Mouse (Mus musculus) midbrain, embryonic 16.5 days (tissue): Measurements from ENCODE around the gene Trim71. TPM values are rescaled to one million over a fixed set of nuclear protein-coding genes. Genes with fewer than 3 reads are reported as not detected.

Experiments used
- ATAC-seq: fragments of 200-750 bp; cut with Nextera tagmentation; 2 replicates; pipeline ENCODE4 v1.8.0; 2017; ENCODE audit warnings: moderate TSS enrichment
- H3K27ac ChIP-seq: fragments of 300-500 bp; sonication (generic); 2 replicates; pipeline ENCODE4 v1.5.1; 2014; ENCODE audit warnings: mild to moderate bottlenecking, low read length, mixed read lengths
- H3K27me3 ChIP-seq: fragments of 300-500 bp; sonication (generic); 2 replicates; pipeline ENCODE4 v1.6.1; 2014; ENCODE audit warnings: low read depth, low read length, mixed read lengths; ENCODE audit not compliant: control insufficient read depth, insufficient read depth
- H3K36me3 ChIP-seq: fragments of 300-500 bp; sonication (generic); 2 replicates; pipeline ENCODE4 v1.6.1; 2014; ENCODE audit warnings: mild to moderate bottlenecking, low read length, moderate library complexity, mixed read lengths; ENCODE audit not compliant: control insufficient read depth, insufficient read depth
- H3K4me1 ChIP-seq: fragments of 300-500 bp; sonication (generic); 2 replicates; pipeline ENCODE4 v1.6.1; 2014; ENCODE audit warnings: mild to moderate bottlenecking, low read length, mixed read lengths; ENCODE audit not compliant: control insufficient read depth, insufficient read depth
- H3K4me2 ChIP-seq: fragments of 300-500 bp; sonication (generic); 2 replicates; pipeline ENCODE4 v1.6.1; 2014; ENCODE audit warnings: mild to moderate bottlenecking, low read length, mixed read lengths
- H3K4me3 ChIP-seq: fragments of 300-500 bp; sonication (generic); 2 replicates; pipeline ENCODE4 v1.5.1; 2014; ENCODE audit warnings: low read depth, mild to moderate bottlenecking, low read length, moderate library complexity, mixed read lengths
- H3K9ac ChIP-seq: fragments of 300-500 bp; sonication (generic); 2 replicates; pipeline ENCODE4 v1.6.1; 2014; ENCODE audit warnings: low read depth, low read length, mixed read lengths
- H3K9me3 ChIP-seq: fragments of 300-500 bp; sonication (generic); replicated peaks from 2 replicates; pipeline ENCODE4 v1.6.1; 2014; ENCODE audit warnings: mild to moderate bottlenecking, low read length, mixed read lengths; ENCODE audit not compliant: control insufficient read depth, poor library complexity, severe bottlenecking
- WGBS: fragments of 180-500 bp; shearing (Covaris S2); extraction: QIAGEN DNeasy Blood & Tissue Kit; methylation state at CpG from one replicate; pipeline ENCODE4 v1.1.7; 2014; 5-methylcytosine and 5-hydroxymethylcytosine counted together
- polyA plus RNA-seq: library from polyadenylated mRNA; unstranded; fragments of >200 nt; fragmentation: Nextera tagmentation; extraction: Ambion mirVana; gene quantifications from 2 replicates; pipeline ENCODE4 v1.2.1, GENCODE M21; 2015

The Trim71 gene
- polyA plus RNA-seq, 1 experiment from 2014 or later, result 0.15 TPM

DNA sequence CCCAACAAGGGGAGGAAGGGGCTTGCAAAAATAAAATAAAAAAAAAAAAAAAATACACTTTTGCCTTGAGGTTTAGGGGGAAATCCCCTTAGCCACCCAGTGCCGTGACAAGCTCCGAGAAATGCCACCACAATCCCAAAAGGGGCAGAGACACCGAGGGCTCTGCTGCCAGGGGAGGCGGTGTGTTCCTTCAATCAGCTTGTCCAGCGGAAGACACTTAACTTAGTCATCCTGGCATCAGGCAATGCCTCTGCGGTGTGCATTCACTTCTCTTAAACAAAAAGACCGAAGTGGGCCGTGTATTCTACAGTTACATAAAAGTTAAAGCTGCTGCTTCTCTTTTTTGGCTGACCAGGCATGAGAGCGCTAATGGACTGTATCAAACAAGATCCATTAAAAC, 56.7 kb downstream of the Trim71 start:
- H3K4me1 ChIP-seq, result no peaks in the 10 kb centered on the region
- 88% methylated on average over 9 of the region's 9 CpGs for WGBS
- no peak overlapping the region for H3K27ac ChIP-seq
- peaks cover under 1% of the 10 kb centered on the region; the same call in 1 of the 2 replicates for H3K36me3 ChIP-seq
- H3K9me3 ChIP-seq, result no peaks in the 10 kb centered on the region
- no peak for ATAC-seq
- H3K4me2 ChIP-seq, result no peak overlapping the region
- no peak overlapping the region for H3K9ac ChIP-seq
- no peaks in the 10 kb centered on the region for H3K27me3 ChIP-seq
- H3K4me3 ChIP-seq, result no peak overlapping the region

DNA sequence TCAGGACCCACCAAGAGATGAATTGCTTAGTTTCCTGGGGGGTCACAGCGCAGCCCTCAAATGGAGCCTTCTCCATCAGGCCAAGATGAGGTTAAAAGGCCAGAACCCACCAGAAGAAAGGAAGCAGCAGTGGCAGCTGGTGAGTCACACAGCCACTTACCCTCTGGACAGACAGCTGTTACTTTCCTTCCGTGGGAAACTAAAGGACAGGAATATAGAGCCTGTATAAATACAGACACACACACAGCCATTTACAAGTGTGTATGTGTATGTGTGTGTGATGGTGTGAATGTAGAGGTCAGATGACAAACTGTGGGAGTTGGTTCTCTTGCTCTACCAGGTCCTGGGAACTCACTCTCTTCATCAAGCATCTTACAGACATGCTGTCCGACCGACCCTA, 57.6 kb downstream of the Trim71 start:
- H3K27me3 ChIP-seq, result no peaks in the 10 kb centered on the region
- no peak for ATAC-seq
- 90% methylated on average over 4 of the region's 4 CpGs for WGBS

DNA sequence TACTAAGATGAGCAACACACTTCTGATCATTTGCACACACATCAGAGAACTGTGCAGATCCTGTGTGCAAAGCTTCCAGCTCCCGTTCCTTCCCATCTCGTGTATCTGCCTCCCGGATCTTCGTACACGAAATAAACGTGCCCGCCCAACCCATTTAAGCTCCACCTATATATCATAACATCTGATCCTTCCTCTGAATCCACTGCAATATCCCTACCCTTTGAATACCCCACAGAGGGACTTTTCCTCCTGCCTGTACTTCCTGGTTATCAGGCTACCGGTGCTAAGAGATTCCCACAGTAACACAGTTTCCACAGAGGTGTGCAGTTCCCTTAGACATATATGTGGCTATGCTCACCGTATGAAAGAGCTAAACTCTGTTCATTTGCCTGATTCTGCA, 59.4 kb downstream of the Trim71 start, which contains the start of gene Ccr4:
Gene Ccr4, minus strand, starts transcription at position 101 of the 400 bp plus-strand sequence.
- Histone ChIP-seq H3K4me3 (no peak within 1 kb of the TSS), H3K27me3 (no peaks in the 10 kb centered on the region), H3K4me1 (no peaks in the 10 kb centered on the region), H3K4me2 (no peak within 1 kb of the TSS), H3K9me3 (no peaks in the 10 kb centered on the region), H3K27ac (no peak within 1 kb of the TSS), H3K9ac (no peak within 1 kb of the TSS), H3K36me3 (no peaks in the 10 kb centered on the region)
- ATAC-seq, result no peak
- 86% methylated on average over 9 of the region's 9 CpGs for WGBS

More for the DNA sequence above, 57.6 kb downstream of the Trim71 start:
- H3K36me3 ChIP-seq, result no peaks in the 10 kb centered on the region
- no peak overlapping the region for H3K27ac ChIP-seq
- H3K4me1 ChIP-seq, result no peaks in the 10 kb centered on the region
- H3K4me3 ChIP-seq, result no peak overlapping the region
- no peak overlapping the region for H3K4me2 ChIP-seq
- no peak overlapping the region for H3K9ac ChIP-seq
- H3K9me3 ChIP-seq, result no peaks in the 10 kb centered on the region

DNA sequence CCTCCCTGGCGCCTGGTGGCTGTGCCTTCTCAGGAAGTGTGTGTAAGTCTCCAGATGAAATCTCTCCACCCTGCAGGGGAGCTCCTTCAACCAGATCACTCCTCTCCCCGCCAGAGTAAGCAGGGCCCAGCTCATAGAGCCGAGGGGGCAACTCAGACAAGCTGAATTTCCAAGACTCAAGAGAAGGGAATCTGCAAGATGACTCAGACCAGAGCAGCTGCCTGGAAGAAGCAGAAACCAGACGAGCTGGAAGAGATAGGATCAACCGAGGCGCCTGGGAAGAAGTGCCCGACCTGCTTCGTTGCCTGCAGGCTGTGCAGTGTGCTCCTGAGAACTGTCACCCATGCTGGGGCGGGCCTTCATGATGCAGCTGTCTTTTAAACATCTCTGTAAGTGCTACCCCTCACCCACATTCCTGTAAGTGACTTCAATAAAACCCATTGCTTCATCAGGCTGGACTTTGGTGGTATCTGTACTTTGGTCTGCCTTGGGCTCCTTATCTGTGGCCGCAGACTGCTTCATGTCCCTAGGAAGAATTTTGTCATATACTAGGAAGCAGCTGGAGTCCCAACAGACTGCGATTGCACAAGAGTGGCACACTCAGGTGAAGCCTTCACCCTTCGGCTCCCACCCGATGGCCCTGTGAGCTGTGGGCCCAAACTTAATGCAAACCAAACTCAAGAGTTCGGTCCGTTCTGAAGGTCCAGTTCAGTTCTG, 61.3 kb downstream of the Trim71 start:
- Histone ChIP-seq H3K4me2 (no peak overlapping the region), H3K9me3 (no peaks in the 10 kb centered on the region), H3K27ac (no peak overlapping the region), H3K4me1 (0 out of 2 replicates have a peak, but pooled peaks cover 2% of the 10 kb centered on the region), H3K9ac (no peak overlapping the region), H3K27me3 (no peaks in the 10 kb centered on the region), H3K36me3 (no peaks in the 10 kb centered on the region), H3K4me3 (no peak overlapping the region)
- WGBS, result 78% methylated on average over 15 of the region's 15 CpGs
- no peak for ATAC-seq

DNA sequence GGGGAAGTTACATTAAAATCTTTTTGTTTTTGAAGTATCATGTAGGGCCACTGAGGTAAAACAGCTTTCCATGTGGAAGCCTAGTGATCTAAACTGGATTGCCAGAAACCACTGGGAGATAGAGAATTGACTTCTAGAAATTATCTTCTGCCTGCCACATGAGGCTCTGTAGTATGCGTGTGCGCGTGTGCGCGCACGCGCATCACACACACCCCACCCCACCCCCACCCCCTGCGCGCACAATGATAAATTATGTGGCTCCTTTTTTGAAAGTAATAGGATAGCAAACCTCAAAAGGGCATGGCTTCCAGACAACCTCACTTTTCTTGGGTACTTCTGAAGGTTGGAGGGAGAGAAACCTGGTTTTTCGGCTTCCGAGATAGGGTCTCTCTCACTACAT, 62.3 kb downstream of the Trim71 start:
- no peak overlapping the region for H3K9ac ChIP-seq
- no peak overlapping the region for H3K4me3 ChIP-seq
- no peaks in the 10 kb centered on the region for H3K9me3 ChIP-seq
- H3K4me1 ChIP-seq, result 0 out of 2 replicates have a peak, but pooled peaks cover 2% of the 10 kb centered on the region
- 98% methylated on average over 11 of the region's 11 CpGs for WGBS
- ATAC-seq, result no peak
- H3K27ac ChIP-seq, result no peak overlapping the region
- no peaks in the 10 kb centered on the region for H3K36me3 ChIP-seq
- no peaks in the 10 kb centered on the region for H3K27me3 ChIP-seq
- H3K4me2 ChIP-seq, result no peak overlapping the region

DNA sequence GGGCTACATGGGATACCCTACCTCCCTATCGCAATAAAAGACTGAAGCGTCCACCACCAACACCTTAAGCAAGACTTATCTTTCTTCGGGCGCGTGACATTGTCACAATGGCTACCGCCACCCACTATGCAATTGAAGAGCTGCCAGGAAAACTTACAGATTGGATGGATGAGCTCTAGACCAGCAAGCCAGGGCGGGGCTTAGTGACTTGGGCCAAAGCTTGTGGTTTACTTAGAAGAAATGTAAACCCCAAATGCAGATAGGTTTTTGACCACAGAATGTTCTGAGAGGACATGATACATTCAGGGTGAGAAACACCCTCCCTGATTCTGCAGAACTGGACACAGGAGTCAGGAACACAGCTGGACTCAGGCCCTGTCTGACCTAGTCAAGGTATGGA, 63.1 kb downstream of the Trim71 start:
- 95% methylated on average over 7 of the region's 7 CpGs for WGBS
- ATAC-seq, result no peak
- H3K4me1 ChIP-seq, result 0 out of 2 replicates have a peak, but pooled peaks cover 2% of the 10 kb centered on the region

DNA sequence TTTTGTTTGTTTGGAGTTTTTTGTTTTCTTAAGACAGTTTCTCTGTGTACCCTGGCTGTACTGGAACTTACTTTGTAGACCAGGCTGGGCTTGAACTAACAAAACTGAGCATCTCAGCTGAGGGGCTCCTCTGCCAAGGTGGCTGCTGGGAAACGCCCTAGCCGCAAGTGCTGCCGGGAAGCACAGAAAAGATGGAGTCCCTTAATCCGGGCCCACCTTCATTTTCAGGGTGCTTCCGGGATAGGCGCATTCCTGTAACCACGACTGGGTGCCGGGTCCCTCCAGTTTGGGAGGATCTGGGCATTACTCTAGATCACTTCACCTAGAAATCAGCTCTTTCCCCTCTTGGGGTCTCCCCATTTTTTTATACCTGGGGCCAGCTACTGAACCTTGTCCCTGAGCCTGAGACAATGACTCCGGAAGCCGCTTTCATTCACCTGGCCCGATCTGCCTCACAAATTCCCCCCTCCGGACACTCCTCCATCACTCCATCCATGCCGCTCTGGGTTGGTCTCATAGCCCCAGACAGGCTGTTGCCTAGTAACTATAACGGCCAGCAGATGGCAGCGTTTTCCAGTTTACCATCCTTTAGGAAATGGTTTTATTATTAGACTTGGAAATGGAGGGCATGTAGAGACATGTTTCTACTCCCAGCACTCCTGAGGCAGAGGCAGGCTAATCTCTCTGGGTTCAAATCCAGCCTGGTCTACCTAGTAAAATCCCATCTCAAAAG, 64.2 kb downstream of the Trim71 start:
- Histone ChIP-seq H3K9ac (no peak overlapping the region), H3K9me3 (no peaks in the 10 kb centered on the region), H3K27ac (no peak overlapping the region), H3K4me2 (no peak overlapping the region), H3K4me3 (no peak overlapping the region), H3K4me1 (0 out of 2 replicates have a peak, but pooled peaks cover 2% of the 10 kb centered on the region), H3K27me3 (no peaks in the 10 kb centered on the region), H3K36me3 (no peaks in the 10 kb centered on the region)
- 23% methylated on average over 15 of the region's 15 CpGs for WGBS
- no peak for ATAC-seq

More for the DNA sequence above, 63.1 kb downstream of the Trim71 start:
- no peaks in the 10 kb centered on the region for H3K27me3 ChIP-seq
- no peak overlapping the region for H3K9ac ChIP-seq
- no peak overlapping the region for H3K4me2 ChIP-seq
- no peak overlapping the region for H3K4me3 ChIP-seq
- no peaks in the 10 kb centered on the region for H3K36me3 ChIP-seq
- H3K9me3 ChIP-seq, result no peaks in the 10 kb centered on the region
- H3K27ac ChIP-seq, result no peak overlapping the region

DNA sequence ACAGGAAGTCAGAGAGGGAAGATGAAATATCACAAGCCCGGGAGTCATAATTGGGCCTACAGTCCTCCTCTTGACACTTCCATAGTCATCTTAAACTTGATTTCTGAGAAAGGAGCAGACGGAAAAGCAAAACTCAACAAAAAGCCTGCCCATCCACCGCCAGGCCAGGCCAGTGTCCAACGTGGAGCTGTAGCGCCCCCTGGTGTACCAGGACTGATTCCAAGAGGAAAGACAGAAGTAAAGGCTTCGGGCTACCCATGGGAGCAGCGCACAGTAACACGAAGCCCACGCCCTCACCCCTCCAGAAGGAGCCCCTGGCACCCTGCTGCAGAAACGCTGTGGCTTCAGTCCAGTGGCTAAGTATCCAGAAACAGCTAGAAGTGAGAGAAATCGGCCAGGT, 66.0 kb downstream of the Trim71 start:
- H3K4me2 ChIP-seq, result 0 out of 2 replicates have a peak overlapping the region, but pooled peaks have one; percentile 29
- ATAC-seq, result no peak
- no peak overlapping the region for H3K27ac ChIP-seq
- H3K9ac ChIP-seq, result no peak overlapping the region
- 0 out of 2 replicates have a peak, but pooled peaks cover 2% of the 10 kb centered on the region for H3K4me1 ChIP-seq
- H3K36me3 ChIP-seq, result no peaks in the 10 kb centered on the region
- 6% methylated on average over 11 of the region's 11 CpGs for WGBS
- H3K9me3 ChIP-seq, result no peaks in the 10 kb centered on the region
- H3K4me3 ChIP-seq, result no peak overlapping the region
- no peaks in the 10 kb centered on the region for H3K27me3 ChIP-seq

DNA sequence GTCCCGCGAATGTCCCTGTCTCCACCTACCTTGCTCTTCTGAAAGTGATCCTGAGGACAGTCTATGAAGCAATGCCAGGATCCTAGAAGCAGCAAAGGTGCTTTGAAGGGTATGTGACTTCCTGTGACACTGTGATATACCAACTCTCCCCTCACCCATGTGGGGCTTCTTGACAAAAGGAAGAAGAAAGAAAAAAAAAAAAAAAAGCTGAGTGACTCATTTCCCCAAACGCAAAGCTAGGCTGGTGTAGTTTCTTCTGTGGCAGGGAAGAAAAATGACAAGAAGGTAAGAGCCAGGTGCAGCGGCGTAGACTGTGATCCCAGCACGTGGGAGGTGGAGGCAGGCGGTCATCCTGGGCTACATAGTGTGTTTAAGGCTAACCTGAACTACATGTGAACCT, 67.7 kb downstream of the Trim71 start:
- no peak for ATAC-seq
- H3K9ac ChIP-seq, result no peak overlapping the region

More for the DNA sequence above, 67.7 kb downstream of the Trim71 start:
- no peak overlapping the region for H3K27ac ChIP-seq
- 87% methylated on average over 7 of the region's 7 CpGs for whole genome bisulfite sequencing
- H3K36me3 ChIP-seq, result no peaks in the 10 kb centered on the region
- no peak overlapping the region for H3K4me2 ChIP-seq
- no peaks in the 10 kb centered on the region for H3K27me3 ChIP-seq
- 0 out of 2 replicates have a peak, but pooled peaks cover 2% of the 10 kb centered on the region for H3K4me1 ChIP-seq
- no peaks in the 10 kb centered on the region for H3K9me3 ChIP-seq
- no peak overlapping the region for H3K4me3 ChIP-seq
